Mouse (Mus musculus) R1 (cell line): ENCODE measurements at regions not wholly inside any gene's neighbourhood (a gene's known extent, or its start where the extent isn't known, plus 50 kb on each side); places are given as distances from the start of the nearest gene placed in this dataset.

Source experiments
- DNase-seq: peaks from one replicate; pipeline ENCODE4 v3.0.0-alpha.2; 2018; ENCODE audit warnings: low read depth, low spot score

GRCm38 (mm10) chr4:81005507-81006328 lies 95.3 kb downstream of the Lurap1l start:
- DNase-seq = no peak

- no peak for DNase-seq
Measured at GRCm38 (mm10) chr4:81006546-81006945, 96.1 kb downstream of the Lurap1l start.

- peak; percentile 13 for DNase-seq
Measured at GRCm38 (mm10) chr4:81021850-81022249, 111.4 kb downstream of the Lurap1l start.

GRCm38 (mm10) chr4:81023436-81023983 lies 113.1 kb downstream of the Lurap1l start:
- peak; percentile 33 for DNase-seq

- no peak for DNase-seq
Measured at GRCm38 (mm10) chr4:81027558-81027957, 117.1 kb downstream of the Lurap1l start.

GRCm38 (mm10) chr4:81030671-81031070 lies 120.2 kb downstream of the Lurap1l start:
- no peak for DNase-seq

GRCm38 (mm10) chr4:81037336-81037902 lies 127.0 kb downstream of the Lurap1l start:
- no peak for DNase-seq

- no peak for DNase-seq
Measured at GRCm38 (mm10) chr4:81058227-81058626, 147.8 kb downstream of the Lurap1l start.

GRCm38 (mm10) chr4:81058809-81059208 lies 148.4 kb downstream of the Lurap1l start:
- no peak for DNase-seq

GRCm38 (mm10) chr4:81059356-81059755 lies 148.9 kb downstream of the Lurap1l start:
- DNase-seq = no peak

- no peak for DNase-seq
Measured at GRCm38 (mm10) chr4:81082290-81082947, 172.0 kb downstream of the Lurap1l start.

- no peak for DNase-seq
Measured at GRCm38 (mm10) chr4:81085188-81085587, 174.7 kb downstream of the Lurap1l start.

GRCm38 (mm10) chr4:81096581-81096980 lies 186.1 kb downstream of the Lurap1l start:
- DNase-seq = no peak

GRCm38 (mm10) chr4:81097597-81097996 lies 187.2 kb downstream of the Lurap1l start:
- no peak for DNase-seq

- DNase-seq = no peak
Measured at GRCm38 (mm10) chr4:81101049-81101448, 190.6 kb downstream of the Lurap1l start.

- no peak for DNase-seq
Measured at GRCm38 (mm10) chr4:81111307-81111706, 200.9 kb downstream of the Lurap1l start.

- no peak for DNase-seq
Measured at GRCm38 (mm10) chr4:81116411-81116810, 206.0 kb downstream of the Lurap1l start.

- no peak for DNase-seq
Measured at GRCm38 (mm10) chr4:81124155-81124554, 213.7 kb downstream of the Lurap1l start.

- DNase-seq = no peak
Measured at GRCm38 (mm10) chr4:81129874-81130273, 219.4 kb downstream of the Lurap1l start.

- DNase-seq = peak; percentile 13
Measured at GRCm38 (mm10) chr4:81173111-81173510, 262.7 kb downstream of the Lurap1l start.

- no peak for DNase-seq
Measured at GRCm38 (mm10) chr4:81177443-81178041, 265.1 kb downstream of the Mpdz start.
